In the genomic region with DNA sequence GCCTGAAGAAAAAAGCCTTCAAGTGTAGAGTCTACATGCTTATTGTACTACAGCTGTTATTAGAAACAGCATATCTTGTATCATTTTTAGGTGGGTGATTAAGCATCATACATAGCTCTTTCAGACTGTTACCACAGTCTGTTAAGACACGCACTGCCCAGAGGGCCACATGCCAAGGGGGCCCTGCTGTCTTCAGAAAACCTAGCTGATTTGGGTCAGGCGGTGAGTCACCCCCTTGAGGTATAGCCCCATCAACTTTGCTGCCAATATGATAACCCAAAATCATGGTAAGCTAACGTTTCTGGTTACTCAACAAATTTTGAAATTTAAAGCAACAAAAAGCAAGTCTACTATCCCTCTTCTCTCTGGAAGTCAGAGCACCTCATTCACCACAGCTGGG, we compare ENCODE assay signal across 21 mouse cellular contexts. TPM values are rescaled to one million over a fixed set of nuclear protein-coding genes. Genes with fewer than 3 reads are reported as not detected.
DNase-seq lines count a peak whose midpoint lies in the region; ATAC-seq and TF ChIP-seq lines count a peak whose summit lies in the region.
"Had no signal": no experiment of that assay in that cellular context is flagged by ENCODE, and none has a peak within 500 bp of the region (broad histone marks: within the 10 kb centered on the region; RNA-seq: fewer than 3 reads in every experiment).

No protein-coding gene starts in this region.

- H3K4me3 ChIP-seq in C2C12 (ENCODE audit: insufficient read depth, poor library complexity, severe bottlenecking): no peak overlapping the region
- no peak overlapping the region for H3K4me3 ChIP-seq in forebrain, embryonic 11.5 days (ENCODE audit: low read depth, low read length)
- H3K4me3 ChIP-seq: forebrain, embryonic 12.5 days; forebrain, embryonic 15.5 days; heart, adult 2 months; heart, embryonic 10.5 days; heart, embryonic 13.5 days; hindbrain, embryonic 12.5 days; hindbrain, embryonic 15.5 days had no signal

- no peak overlapping the region for H3ac ChIP-seq in C2C12 (ENCODE audit: control insufficient read depth, insufficient read length, low read depth)

- H3K4me2 ChIP-seq in forebrain, embryonic 11.5 days (ENCODE audit: low read depth, low read length, severe bottlenecking): no peak overlapping the region
- H3K4me2 ChIP-seq: forebrain, embryonic 12.5 days; forebrain, embryonic 15.5 days; heart, embryonic 13.5 days; hindbrain, embryonic 12.5 days; hindbrain, embryonic 15.5 days had no signal

- H3K79me2 ChIP-seq in C2C12 (ENCODE audit: control insufficient read depth, insufficient read depth): peaks cover 96% of the 10 kb centered on the region

- no peak overlapping the region for H3K27ac ChIP-seq in forebrain, embryonic 11.5 days (ENCODE audit: low read depth, low read length)
- H3K27ac ChIP-seq: forebrain, embryonic 12.5 days; forebrain, embryonic 15.5 days; heart, adult 2 months; heart, embryonic 10.5 days; heart, embryonic 13.5 days; hindbrain, embryonic 12.5 days; hindbrain, embryonic 15.5 days had no signal

- no peaks in the 10 kb centered on the region for H3K9me3 ChIP-seq in forebrain, embryonic 11.5 days (ENCODE audit: control insufficient read depth, low read length)
- H3K9me3 ChIP-seq: forebrain, embryonic 12.5 days; forebrain, embryonic 15.5 days; heart, embryonic 10.5 days; heart, embryonic 13.5 days; hindbrain, embryonic 12.5 days; hindbrain, embryonic 15.5 days had no signal

- no peak overlapping the region for H3K9ac ChIP-seq in forebrain, embryonic 11.5 days (ENCODE audit: low read length)
- H3K9ac ChIP-seq: forebrain, embryonic 12.5 days; forebrain, embryonic 15.5 days; heart, embryonic 13.5 days; hindbrain, embryonic 12.5 days; hindbrain, embryonic 15.5 days had no signal

- WGBS in forebrain, embryonic 11.5 days: 87% methylated on average over 3 of the region's 3 CpGs

- no peaks in the 10 kb centered on the region for H3K4me1 ChIP-seq in forebrain, embryonic 11.5 days (replicated peaks; ENCODE audit: control insufficient read depth, insufficient read depth, low read length)
- H3K4me1 ChIP-seq: forebrain, embryonic 12.5 days; heart, embryonic 10.5 days; hindbrain, embryonic 12.5 days; hindbrain, embryonic 15.5 days had no signal

- no peak for TF ChIP-seq CTCF in C2C12 (IDR thresholded peaks at IDR 0.05; ENCODE audit: control insufficient read depth, insufficient read depth, insufficient read length)

- H3K79me3 ChIP-seq in C2C12 (ENCODE audit: low read depth): peaks cover 72% of the 10 kb centered on the region

- DNase-seq in 3T3-L1 (ENCODE audit: low read depth, low spot score): peak; percentile 90
- DNase-seq in fibroblast of lung, adult 2 months (ENCODE audit: low read depth): peak; percentile 36
- no peak for DNase-seq in urinary bladder, adult 2 months (ENCODE audit: low spot score)
- no peak for DNase-seq in forebrain, embryonic 11.5 days (ENCODE audit: low spot score)
- no peak for DNase-seq in frontal cortex, postnatal 25 days (ENCODE audit: low spot score in 2 of 2)
- DNase-seq: adrenal gland, postnatal 10 days; cerebellum, adult 9-10 months; cerebellum, postnatal 14 days; gastrocnemius, postnatal 10 days; gastrocnemius, postnatal 36 days; heart, adult 2 months; heart, postnatal 14 days had no signal

- ATAC-seq in forebrain, embryonic 11.5 days (replicated peaks; ENCODE audit: low FRiP score): no peak
- ATAC-seq: forebrain, embryonic 15.5 days; intestine, postnatal 0 days; Patski had no signal

- H3K36me3 ChIP-seq in C2C12 (ENCODE audit: control insufficient read depth, insufficient read depth): no peaks in the 10 kb centered on the region
- H3K36me3 ChIP-seq in forebrain, embryonic 11.5 days (ENCODE audit: control insufficient read depth, insufficient read depth, low read length): no peaks in the 10 kb centered on the region
- H3K36me3 ChIP-seq: forebrain, embryonic 12.5 days; forebrain, embryonic 15.5 days; hindbrain, embryonic 12.5 days; hindbrain, embryonic 15.5 days had no signal

- H3K27me3 ChIP-seq in C2C12 (ENCODE audit: control insufficient read depth, insufficient read depth, insufficient read length): no peaks in the 10 kb centered on the region
- H3K27me3 ChIP-seq in forebrain, embryonic 11.5 days (ENCODE audit: control insufficient read depth, insufficient read depth, low read length): no peaks in the 10 kb centered on the region
- H3K27me3 ChIP-seq: forebrain, embryonic 12.5 days; forebrain, embryonic 15.5 days; heart, embryonic 13.5 days; hindbrain, embryonic 12.5 days; hindbrain, embryonic 15.5 days; Patski had no signal

TF ChIP-seq in C2C12, 6 proteins besides CTCF, POLR2A, EP300 and RAD21:
- TF ChIP-seq MYOD1 (IDR thresholded peaks at IDR 0.05; ENCODE audit: control insufficient read depth, insufficient read length, low read depth) (no peak), USF1 (IDR thresholded peaks at IDR 0.05; ENCODE audit: low read depth) (no peak), FOSL1 (IDR thresholded peaks at IDR 0.05; ENCODE audit: insufficient read depth, low read length, poor library complexity, severe bottlenecking) (peak; percentile 14), MYOG (IDR thresholded peaks at IDR 0.05; ENCODE audit: control insufficient read depth, extremely low read depth, insufficient read length) (no peak), MAX (IDR thresholded peaks at IDR 0.05) (no peak), CEBPB (IDR thresholded peaks at IDR 0.05; ENCODE audit: low read depth) (no peak)

RNA-seq across cellular contexts. Expression of gene Pdpk1, which starts 31.3 kb away (rescaled TPM):
- 7.4 TPM for polyA plus RNA-seq in C2C12 (2012; fragmentation: generic; extraction: Trizol)
- polyA plus RNA-seq in urinary bladder, adult 2 months (2012; rRNA removed): 20.2 and 20.8 TPM in 2 replicates
- polyA plus RNA-seq in forebrain, embryonic 11.5 days (2014; fragmentation: Nextera tagmentation; extraction: Ambion mirVana): 46.6 and 47.5 TPM in 2 replicates

RNA-seq across cellular contexts. Expression of gene Amdhd2, which starts 44.1 kb away (rescaled TPM):
- polyA plus RNA-seq in C2C12 (2012; fragmentation: generic; extraction: Trizol): 41.9 TPM
- 24.7 and 29.2 TPM in 2 replicates for polyA plus RNA-seq in urinary bladder, adult 2 months (2012; rRNA removed)
- polyA plus RNA-seq in forebrain, embryonic 11.5 days (2014; fragmentation: Nextera tagmentation; extraction: Ambion mirVana): 29.5 and 34.7 TPM in 2 replicates

RNA-seq across cellular contexts. Expression of gene Kctd5, which starts 46.2 kb away (rescaled TPM):
- polyA plus RNA-seq in C2C12 (2012; fragmentation: generic; extraction: Trizol): 41.5 TPM
- polyA plus RNA-seq in urinary bladder, adult 2 months (2012; rRNA removed): 27.7 and 35.6 TPM in 2 replicates
- polyA plus RNA-seq in forebrain, embryonic 11.5 days (2014; fragmentation: Nextera tagmentation; extraction: Ambion mirVana): 82.8 and 85.0 TPM in 2 replicates

RNA-seq across cellular contexts. Expression of gene Atp6v0c, which starts 50.1 kb away (rescaled TPM):
- polyA plus RNA-seq in C2C12 (2012; fragmentation: generic; extraction: Trizol): 377 TPM
- polyA plus RNA-seq in urinary bladder, adult 2 months (2012; rRNA removed): 460 and 497 TPM in 2 replicates
- 394 and 453 TPM in 2 replicates for polyA plus RNA-seq in forebrain, embryonic 11.5 days (2014; fragmentation: Nextera tagmentation; extraction: Ambion mirVana)

Comparison
In these comparisons a context has a peak if more than half of its experiments do, and no peak if none do; other contexts are left out.
1. DNase-seq: peak in 3T3-L1 (single experiment) and fibroblast of lung, adult 2 months (single experiment); none in urinary bladder, adult 2 months (single experiment), forebrain, embryonic 11.5 days (single experiment) and frontal cortex, postnatal 25 days (0 of 2).